Mouse (Mus musculus): Measurements from ENCODE around the gene Unc50.

The Unc50 gene

DNA sequence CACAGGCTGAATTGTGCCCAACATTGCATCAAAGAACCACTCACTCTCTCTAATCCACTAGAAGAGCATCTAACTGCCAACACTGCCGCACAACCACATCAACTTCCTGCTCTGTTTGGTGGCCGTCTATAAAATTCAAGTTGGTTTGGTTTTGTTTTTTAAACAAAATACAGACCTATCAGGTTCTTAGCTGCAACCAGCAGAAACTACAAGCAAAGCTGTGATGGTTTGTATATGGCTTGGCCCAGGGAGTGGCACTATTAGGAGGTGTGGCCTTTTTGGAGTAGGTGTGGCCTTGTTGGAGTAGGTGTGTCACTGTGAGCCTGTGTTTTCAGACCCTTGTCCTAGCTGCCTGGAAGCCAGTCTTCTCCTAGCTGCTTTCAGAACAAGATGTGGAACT lies 51.4 kb downstream of the Unc50 start:
- in situ Hi-C loops (cut with MboI, MseI) = loop anchor here (5.0 kb wide), 1 partner anchor 56 kb away; no protein-coding TSS in a partner anchor

GRCm38 (mm10) chr1:37484612-37485011 lies 54.7 kb downstream of the Unc50 start:
- in situ Hi-C loops (cut with MboI, MseI) = loop anchor here (5.0 kb wide), 1 partner anchor 53 kb away; no protein-coding TSS in a partner anchor

DNA sequence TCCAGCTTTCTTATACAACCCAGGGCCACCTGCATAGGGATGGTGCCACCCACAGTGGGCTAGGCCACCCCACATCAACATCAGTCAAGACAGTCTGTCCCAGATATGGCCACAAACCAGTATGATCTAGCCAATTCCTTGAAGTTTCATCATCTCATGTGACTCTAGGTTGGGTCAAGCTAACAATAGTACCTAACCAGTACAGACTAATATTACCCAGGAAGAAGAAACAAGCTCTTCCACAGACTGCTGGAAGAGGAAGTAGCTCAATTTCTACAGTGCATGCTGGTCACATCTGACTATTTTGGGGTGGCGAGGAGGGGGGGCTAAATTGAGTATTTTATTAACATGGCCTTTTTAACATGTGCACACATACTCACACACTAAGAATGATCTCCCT lies 56.5 kb downstream of the Unc50 start:
- in situ Hi-C loops (cut with MboI, MseI) = no loop called here

DNA sequence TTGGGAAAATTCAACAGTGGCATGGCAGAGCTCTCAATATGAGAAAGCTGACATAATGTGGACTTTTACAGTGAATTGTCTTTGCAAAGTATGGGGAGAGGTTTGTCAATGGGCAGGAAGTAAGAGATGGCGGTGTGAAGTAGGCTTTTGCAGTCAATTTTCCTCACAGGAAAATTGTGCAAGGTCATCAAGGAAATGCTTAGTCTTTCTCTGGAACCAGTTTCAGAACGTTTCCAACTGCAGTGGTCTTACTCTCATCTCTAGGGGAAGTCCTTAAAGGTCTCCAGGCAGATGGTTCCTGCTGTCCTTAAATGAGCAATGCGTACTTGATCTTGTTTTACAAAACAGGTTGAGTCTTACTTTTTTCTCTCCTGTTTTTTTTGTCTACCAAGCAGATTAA lies 57.1 kb downstream of the Unc50 start:
- in situ Hi-C loops (cut with MboI, MseI) = no loop called here

DNA sequence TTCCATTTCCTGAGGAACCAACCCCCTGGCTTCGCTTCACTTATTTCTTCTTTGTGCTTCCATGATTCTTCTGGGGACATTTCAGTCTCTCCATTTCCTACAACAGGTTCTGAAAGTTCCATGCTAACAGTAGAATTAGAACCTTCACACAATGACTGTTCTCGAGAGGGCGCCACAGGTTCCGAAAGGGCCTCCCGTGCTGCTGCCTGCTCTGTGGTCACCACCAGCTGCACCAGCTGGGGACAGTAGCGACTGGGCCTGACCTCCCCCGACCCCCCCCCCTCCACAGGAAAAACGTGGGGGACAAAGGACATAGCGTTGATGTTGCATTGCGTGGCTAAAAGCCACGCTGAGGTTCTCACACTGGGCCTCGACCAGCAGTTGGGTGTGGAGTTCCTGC lies 58.6 kb downstream of the Unc50 start:
- in situ Hi-C loops (cut with MboI, MseI) = no loop called here

All from T-helper 1 cell (primary cell).